24 mouse cellular contexts compared by ENCODE assay signal in genomic region chr3:124501427-124501826, GRCm38 (mm10).
DNase-seq lines count a peak whose midpoint lies in the region; ATAC-seq and TF ChIP-seq lines count a peak whose summit lies in the region.
"Had no signal": no experiment of that assay in that cellular context is flagged by ENCODE, and none has a peak within 500 bp of the region (broad histone marks: within the 10 kb centered on the region; RNA-seq: fewer than 3 reads in every experiment).

No protein-coding gene starts in this region.

- TF ChIP-seq EP300 in ES-Bruce4 (IDR thresholded peaks at IDR 0.05; ENCODE audit: insufficient read depth, low read depth, low read length): no peak

- no peaks in the 10 kb centered on the region for H3K4me1 ChIP-seq in E14TG2a.4 (replicated peaks; ENCODE audit: low read depth, low read length)
- no peaks in the 10 kb centered on the region for H3K4me1 ChIP-seq in ES-Bruce4 (ENCODE audit: control insufficient read depth, insufficient read depth, low read length)
- H3K4me1 ChIP-seq in ES-E14 (ENCODE audit: control insufficient read depth in 2 of 2, insufficient read depth in 2 of 2, low read length in 2 of 2, poor library complexity in 1 of 2): no peaks in the 10 kb centered on the region
- no peaks in the 10 kb centered on the region for H3K4me1 ChIP-seq in kidney, embryonic 16.5 days (ENCODE audit: insufficient read depth, low read length)
- H3K4me1 ChIP-seq: embryonic facial prominence, embryonic 10.5 days; embryonic facial prominence, embryonic 12.5 days; forebrain, embryonic 10.5 days; forebrain, embryonic 12.5 days had no signal

- H3K27ac ChIP-seq in ES-Bruce4 (ENCODE audit: insufficient read depth, low read length) (no peak overlapping the region), ES-E14 (ENCODE audit: insufficient read depth, low read depth, low read length, poor library complexity, severe bottlenecking) (no peak overlapping the region)
- H3K27ac ChIP-seq in kidney, embryonic 16.5 days (ENCODE audit: low read length): no peak overlapping the region
- H3K27ac ChIP-seq: embryonic facial prominence, embryonic 10.5 days; embryonic facial prominence, embryonic 12.5 days; forebrain, embryonic 10.5 days; forebrain, embryonic 12.5 days had no signal

- peaks cover 9% of the 10 kb centered on the region for H3K9me3 ChIP-seq in E14TG2a.4 (ENCODE audit: low read length)
- no peaks in the 10 kb centered on the region for H3K9me3 ChIP-seq in ES-Bruce4 (replicated peaks; ENCODE audit: control insufficient read depth, insufficient read depth, low read length, poor library complexity, severe bottlenecking)
- no peaks in the 10 kb centered on the region for H3K9me3 ChIP-seq in ES-E14 (ENCODE audit: control insufficient read depth, insufficient read depth, low read depth, low read length)
- no peaks in the 10 kb centered on the region for H3K9me3 ChIP-seq in kidney, embryonic 16.5 days (ENCODE audit: low read length)
- H3K9me3 ChIP-seq: embryonic facial prominence, embryonic 10.5 days; embryonic facial prominence, embryonic 12.5 days; forebrain, embryonic 10.5 days; forebrain, embryonic 12.5 days had no signal

- H3K9ac ChIP-seq in ES-Bruce4 (ENCODE audit: low read depth, poor library complexity, severe bottlenecking) (no peak overlapping the region), ES-E14 (ENCODE audit: insufficient read depth, low read depth, low read length, poor library complexity, severe bottlenecking) (no peak overlapping the region)
- no peak overlapping the region for H3K9ac ChIP-seq in kidney, embryonic 16.5 days (replicated peaks; ENCODE audit: low read length)
- H3K9ac ChIP-seq: embryonic facial prominence, embryonic 12.5 days; forebrain, embryonic 12.5 days had no signal

- peak; percentile 29 for TF ChIP-seq CTCF in E14TG2a.4 (conservative IDR thresholded peaks at IDR 0.05; ENCODE audit: low read length)
- TF ChIP-seq CTCF in ES-Bruce4 (IDR thresholded peaks at IDR 0.05; ENCODE audit: low read depth, low read length): peak; percentile 14

- H3K36me3 ChIP-seq in E14TG2a.4 (ENCODE audit: insufficient read depth, low read length): no peaks in the 10 kb centered on the region
- H3K36me3 ChIP-seq in ES-Bruce4 (ENCODE audit: control insufficient read depth, insufficient read depth, low read length, poor library complexity, severe bottlenecking): no peaks in the 10 kb centered on the region
- H3K36me3 ChIP-seq in ES-E14 (ENCODE audit: control insufficient read depth, insufficient read depth, low read length, poor library complexity, severe bottlenecking): no peaks in the 10 kb centered on the region
- no peaks in the 10 kb centered on the region for H3K36me3 ChIP-seq in kidney, embryonic 16.5 days (ENCODE audit: insufficient read depth, low read length)
- H3K36me3 ChIP-seq: embryonic facial prominence, embryonic 10.5 days; embryonic facial prominence, embryonic 12.5 days; forebrain, embryonic 10.5 days; forebrain, embryonic 12.5 days had no signal

- ATAC-seq in kidney, embryonic 16.5 days (ENCODE audit: low FRiP score, low TSS enrichment): no peak
- ATAC-seq: activated CD4-positive, CD25-positive, alpha-beta regulatory T cell, adult 4 months; forebrain, embryonic 14.5 days; forebrain, embryonic 16.5 days; Patski had no signal

- WGBS in kidney, embryonic 16.5 days: 73% methylated on average over 1 of the region's 1 CpGs

- DNase-seq in ES-E14 (ENCODE audit: low read depth, low spot score) (peak; percentile 3), R1 (ENCODE audit: low read depth, low spot score) (peak; percentile 8)
- no peak for DNase-seq in frontal cortex, postnatal 25 days (ENCODE audit: low spot score in 2 of 2)
- DNase-seq in kidney, postnatal 4 days: no peak
- no peak for DNase-seq in layer of hippocampus, adult 18-20 months (ENCODE audit: low spot score in 2 of 2)
- DNase-seq: adrenal gland, adult 8-10 months; adrenal gland, postnatal 14 days; adrenal gland, postnatal 36 days; cerebellum, adult 18-20 months; cerebellum, adult 8-10 months; cerebellum, adult 9-11 months; cerebellum, postnatal 25 days had no signal

- H3K4me2 ChIP-seq in kidney, embryonic 16.5 days (replicated peaks; ENCODE audit: low read depth, low read length): no peak overlapping the region
- H3K4me2 ChIP-seq: embryonic facial prominence, embryonic 12.5 days; forebrain, embryonic 12.5 days had no signal

- H3K4me3 ChIP-seq in E14TG2a.4 (replicated peaks; ENCODE audit: low read length) (no peak overlapping the region), ES-Bruce4 (ENCODE audit: low read depth, low read length) (no peak overlapping the region), ES-E14 (ENCODE audit: insufficient read depth in 1 of 2, low read depth in 1 of 2, low read length in 2 of 2, poor library complexity in 1 of 2, severe bottlenecking in 1 of 2) (no peak overlapping the region)
- H3K4me3 ChIP-seq in kidney, embryonic 16.5 days (ENCODE audit: low read length): no peak overlapping the region
- H3K4me3 ChIP-seq: embryonic facial prominence, embryonic 10.5 days; embryonic facial prominence, embryonic 12.5 days; erythroblast, embryonic 14.5 days; forebrain, embryonic 10.5 days; forebrain, embryonic 12.5 days had no signal

- no peaks in the 10 kb centered on the region for H3K27me3 ChIP-seq in E14TG2a.4 (ENCODE audit: insufficient read depth, low read length)
- H3K27me3 ChIP-seq in ES-Bruce4 (ENCODE audit: control insufficient read depth, insufficient read depth, low read length, poor library complexity, severe bottlenecking): no peaks in the 10 kb centered on the region
- H3K27me3 ChIP-seq in kidney, embryonic 16.5 days (ENCODE audit: insufficient read depth, low read length): no peaks in the 10 kb centered on the region
- H3K27me3 ChIP-seq: embryonic facial prominence, embryonic 12.5 days; forebrain, embryonic 12.5 days; Patski had no signal

- no peak for TF ChIP-seq POLR2A in ES-Bruce4 (IDR thresholded peaks at IDR 0.05; ENCODE audit: insufficient read depth, low read length)

- in situ Hi-C loops in ES-E14 (cut with MboI; ENCODE audit: low sequenced_read_pairs in 2 of 2, unreplicated experiment in 2 of 2): no loop called here

TF ChIP-seq in ES-E14, 5 proteins besides CTCF, POLR2A, EP300 and RAD21:
- TF ChIP-seq ZC3H11A (IDR thresholded peaks at IDR 0.05; ENCODE audit: borderline replicate concordance, low read depth, low read length) (no peak), MAFK (IDR thresholded peaks at IDR 0.05; ENCODE audit: insufficient read depth, low read depth, low read length) (no peak), ZNF384 (IDR thresholded peaks at IDR 0.05; ENCODE audit: low read depth, low read length) (no peak), HCFC1 (IDR thresholded peaks at IDR 0.05; ENCODE audit: borderline replicate concordance, insufficient read depth, low read length) (no peak), CHD2 (IDR thresholded peaks at IDR 0.05; ENCODE audit: low read depth, low read length) (no peak)

Comparison
In these comparisons a context has a peak if more than half of its experiments do, and no peak if none do; other contexts are left out.
1. DNase-seq: peak in ES-E14 (single experiment) and R1 (single experiment); none in frontal cortex, postnatal 25 days (0 of 2), kidney, postnatal 4 days (0 of 2) and layer of hippocampus, adult 18-20 months (0 of 2).